In the genomic region with DNA sequence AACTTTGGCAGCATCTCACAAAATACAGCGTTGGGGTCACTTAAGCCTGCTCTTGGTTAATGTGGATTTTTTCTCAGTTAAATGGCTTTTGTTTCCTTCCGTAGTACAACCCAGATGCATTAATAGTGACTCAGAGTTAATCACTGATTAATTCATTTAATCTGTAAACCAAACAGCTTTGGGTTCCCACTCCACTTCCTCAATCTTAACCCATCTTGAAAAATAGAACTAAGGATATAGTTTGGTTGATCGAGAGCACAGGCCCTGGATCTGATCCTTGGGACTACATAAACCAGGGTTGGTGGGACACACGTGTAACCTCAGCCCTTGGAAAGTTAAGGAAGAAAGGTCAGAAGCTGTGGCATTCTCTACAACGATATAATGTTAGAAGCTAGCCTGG, we compare ENCODE assay signal across 16 mouse cellular contexts.
"Had no signal": no experiment of that assay in that cellular context is flagged by ENCODE, and none has a peak within 500 bp of the region (broad histone marks: within the 10 kb centered on the region; RNA-seq: fewer than 3 reads in every experiment).

No protein-coding gene starts in this region.

- H3K27ac ChIP-seq: neural tube, embryonic 13.5 days; neural tube, embryonic 15.5 days; stomach, embryonic 15.5 days; stomach, postnatal 0 days had no signal

- H3K9ac ChIP-seq: neural tube, embryonic 13.5 days; neural tube, embryonic 15.5 days; stomach, embryonic 15.5 days had no signal

- H3K9me3 ChIP-seq: neural tube, embryonic 13.5 days; neural tube, embryonic 15.5 days; stomach, embryonic 15.5 days had no signal

- DNase-seq: retina, postnatal 1 day; right cerebral cortex, adult 18-20 months; right cerebral cortex, postnatal 14 days; right cerebral cortex, postnatal 25 days; right cerebral cortex, postnatal 4 days; spleen, adult 18-20 months; thymus, adult 18-20 months; thymus, adult 2 months; thymus, postnatal 14 days; thymus, postnatal 25 days; thymus, postnatal 36 days; thymus, postnatal 4 days had no signal

- H3K36me3 ChIP-seq: stomach, embryonic 15.5 days had no signal

- H3K4me3 ChIP-seq: neural tube, embryonic 13.5 days; neural tube, embryonic 15.5 days; stomach, embryonic 15.5 days had no signal

- H3K27me3 ChIP-seq: neural tube, embryonic 13.5 days; neural tube, embryonic 15.5 days; stomach, embryonic 15.5 days had no signal
